Comparison of ENCODE assay signal across 16 mouse cellular contexts in the genomic region with DNA sequence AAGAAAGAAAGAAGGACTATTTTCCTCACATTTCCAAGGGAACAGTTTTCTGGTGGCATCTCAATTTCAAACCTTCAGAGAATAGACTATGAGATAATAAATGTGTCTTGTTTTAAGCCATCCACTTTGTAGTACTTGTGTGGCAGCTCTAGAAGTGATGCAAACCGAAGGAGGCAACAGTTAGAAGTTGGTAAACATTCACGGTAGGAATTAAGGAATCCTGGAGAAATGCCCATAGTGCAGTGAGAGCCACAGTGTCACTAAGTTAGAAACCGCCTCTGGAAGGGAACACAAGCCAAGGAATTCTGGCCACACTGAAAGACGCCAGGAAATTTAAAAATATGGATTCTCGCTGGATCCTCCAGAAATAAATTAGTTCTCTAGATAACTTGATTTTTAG.
"Had no signal": no experiment of that assay in that cellular context is flagged by ENCODE, and none has a peak within 500 bp of the region (broad histone marks: within the 10 kb centered on the region; RNA-seq: fewer than 3 reads in every experiment).

No protein-coding gene starts in this region.

- H3K4me3 ChIP-seq: layer of hippocampus, adult 2 months; limb, embryonic 15.5 days; liver, embryonic 12.5 days; midbrain, embryonic 10.5 days; myocyte; neural tube, embryonic 15.5 days had no signal

- DNase-seq: kidney, adult 8-10 months; kidney, postnatal 36 days; lung, postnatal 4 days; midbrain, embryonic 14.5 days; right cerebral cortex, postnatal 4 days; spleen, adult 18-20 months; thymus, adult 2 months; thymus, postnatal 25 days had no signal

- ATAC-seq: inflammation-experienced regulatory T-cells, adult 6 months; intestine, postnatal 0 days; liver, embryonic 12.5 days had no signal

- H3K27ac ChIP-seq: layer of hippocampus, adult 2 months; limb, embryonic 15.5 days; liver, embryonic 12.5 days; midbrain, embryonic 10.5 days; neural tube, embryonic 15.5 days had no signal

- H3K4me2 ChIP-seq: limb, embryonic 15.5 days; liver, embryonic 12.5 days; neural tube, embryonic 15.5 days had no signal

- H3K9ac ChIP-seq: limb, embryonic 15.5 days; liver, embryonic 12.5 days; neural tube, embryonic 15.5 days had no signal

- H3K4me1 ChIP-seq: limb, embryonic 15.5 days; liver, embryonic 12.5 days; midbrain, embryonic 10.5 days; neural tube, embryonic 15.5 days had no signal

- H3K36me3 ChIP-seq: limb, embryonic 15.5 days; liver, embryonic 12.5 days; midbrain, embryonic 10.5 days; neural tube, embryonic 15.5 days had no signal

- H3K9me3 ChIP-seq: limb, embryonic 15.5 days; liver, embryonic 12.5 days; neural tube, embryonic 15.5 days had no signal

- H3K27me3 ChIP-seq: limb, embryonic 15.5 days; liver, embryonic 12.5 days; neural tube, embryonic 15.5 days had no signal
